Mouse (Mus musculus) brain, embryonic 14.5 days (tissue): ENCODE data around the gene Sapcd1. TPM values are rescaled to one million over a fixed set of nuclear protein-coding genes. Genes with fewer than 3 reads are reported as not detected.
"Not testable (repeated sequence)": the region's sequence is repeated elsewhere in the genome, so short reads cannot be mapped to it uniquely, and the experiment has no call there.

Source experiments
- DNase-seq: peaks from one replicate; pipeline ENCODE4 v3.0.0-alpha.2; 2011; ENCODE audit warnings: low read depth
- CTCF ChIP-seq: fragments of 200-500 bp; IDR thresholded peaks from 2 replicates; pipeline ENCODE4 v1.5.1; 2012; ENCODE audit warnings: inconsistent platforms, mild to moderate bottlenecking, moderate library complexity, borderline replicate concordance; ENCODE audit not compliant: insufficient read depth, insufficient read length; ENCODE audit errors: extremely low read depth
- POLR2A ChIP-seq: fragments of 200-500 bp; IDR thresholded peaks from 2 replicates; pipeline ENCODE4 v1.6.1; 2012; ENCODE audit warnings: mild to moderate bottlenecking, inconsistent platforms, borderline replicate concordance; ENCODE audit not compliant: poor library complexity, insufficient read depth, insufficient read length, severe bottlenecking; ENCODE audit errors: extremely low read depth
- polyA plus RNA-seq: library from polyadenylated mRNA; depleted of rRNA; stranded (reverse); fragments of >200 nt; gene quantifications from 2 replicates; pipeline ENCODE4 v1.2.3, GENCODE M21; 2012

Gene Sapcd1
- polyA plus RNA-seq, 1 experiment, result 4.0 TPM

- TF ChIP-seq CTCF (no peak), POLR2A (no peak)
- DNase-seq, result no peak
Observed at GRCm38 (mm10) chr17:35048932-35049440, 21.2 kb upstream of the Sapcd1 start.

- TF ChIP-seq POLR2A (no peak), CTCF (no peak)
- DNase-seq, result no peak
Observed at GRCm38 (mm10) chr17:35048149-35048931, 20.5 kb upstream of the Sapcd1 start.

GRCm38 (mm10) chr17:35047688-35048087 is 19.9 kb upstream of the Sapcd1 start:
- TF ChIP-seq POLR2A (no peak), CTCF (no peak)
- DNase-seq, result no peak

- TF ChIP-seq POLR2A (no peak), CTCF (no peak)
- peak; percentile 99 for DNase-seq
Observed at GRCm38 (mm10) chr17:35046681-35047455, 19.1 kb upstream of the Sapcd1 start, which contains the start of gene Msh5. Gene Msh5 (minus strand): TSS chr17:35046745.

DNA sequence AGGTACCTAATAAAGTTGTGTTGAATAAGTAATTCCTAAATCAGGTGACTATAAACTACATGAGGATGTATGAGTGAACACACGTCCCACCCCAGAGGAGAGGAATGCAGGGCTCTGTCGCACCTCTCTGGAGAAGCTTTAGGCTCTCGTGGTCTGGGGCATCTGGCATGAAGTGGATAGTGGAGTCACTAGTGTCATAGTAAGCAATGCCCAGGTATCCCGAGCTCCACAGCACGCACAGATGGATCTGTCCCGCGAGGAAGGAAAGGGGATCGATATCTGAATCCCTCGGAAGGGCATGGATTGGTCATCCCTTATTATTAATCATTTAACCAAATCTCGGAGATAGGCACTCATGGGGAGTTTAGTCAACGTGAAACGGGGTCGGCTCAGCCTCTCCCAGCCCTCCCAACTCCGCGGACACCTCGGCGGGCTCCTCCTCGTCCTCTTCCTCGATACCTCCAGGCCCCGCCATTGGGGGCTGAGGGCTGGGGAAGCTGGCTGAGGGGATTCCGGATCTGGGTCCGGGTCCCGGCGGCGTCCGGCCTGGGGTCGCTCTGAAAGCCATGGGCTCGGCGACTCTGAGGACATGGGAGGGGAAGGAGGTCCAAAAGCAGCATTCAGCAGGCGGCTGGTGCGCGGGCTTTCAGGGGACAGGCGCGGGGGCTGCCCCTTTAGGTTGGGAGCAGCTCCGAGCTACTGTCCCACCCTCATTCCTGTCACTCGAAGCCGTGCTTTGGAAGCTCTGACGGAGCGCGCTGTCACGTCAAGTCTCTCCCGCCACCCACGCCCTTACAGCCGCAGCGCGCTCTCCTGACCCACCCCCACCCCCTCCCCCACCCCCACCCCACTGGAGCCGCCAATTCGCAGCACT is 18.2 kb upstream of the Sapcd1 start:
- TF ChIP-seq CTCF (no peak), POLR2A (no peak)
- no peak for DNase-seq

DNA sequence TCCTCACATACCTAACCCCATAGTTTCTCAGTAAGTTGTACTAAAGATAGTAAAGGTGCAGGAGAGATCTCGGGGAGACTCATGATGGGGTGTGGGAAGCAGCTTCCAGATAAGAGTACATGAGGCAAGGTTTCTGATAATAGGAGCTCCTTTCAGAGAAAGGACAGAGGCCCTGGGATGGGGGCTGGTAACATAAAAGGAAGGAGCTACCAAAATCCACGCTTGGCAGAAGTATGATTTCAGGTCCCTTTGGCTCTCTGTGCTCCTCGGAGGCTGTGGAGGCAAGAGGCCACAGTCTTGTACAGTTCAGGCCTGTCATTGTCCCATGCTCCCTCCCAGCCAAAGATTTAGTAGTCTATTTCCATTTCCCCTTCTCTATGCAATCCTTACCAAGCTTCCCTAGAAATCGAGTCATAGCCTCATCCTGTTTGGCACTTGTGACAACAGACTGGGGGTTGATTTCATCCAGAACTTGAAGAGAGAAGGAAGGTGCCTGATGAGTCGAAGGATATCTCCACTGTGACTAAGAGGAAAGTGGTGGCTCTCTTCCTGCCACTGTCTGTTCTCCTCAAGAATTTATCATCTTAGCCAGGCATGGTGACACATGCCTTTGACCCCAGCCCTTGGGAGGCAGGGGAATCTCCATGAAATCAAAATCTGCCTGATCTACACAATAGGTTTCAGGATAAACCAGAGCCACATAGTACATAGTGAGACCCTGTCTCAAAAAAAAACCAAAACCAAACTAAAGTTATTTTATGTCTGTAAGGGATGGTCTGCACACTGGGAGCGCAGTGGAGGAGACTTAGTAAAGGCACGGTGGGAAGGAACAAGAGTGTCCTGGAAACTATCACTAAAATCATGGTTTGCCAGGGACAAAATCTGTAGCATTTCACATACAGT is 17.3 kb upstream of the Sapcd1 start:
- DNase-seq, result no peak
- TF ChIP-seq POLR2A, result no peak
- TF ChIP-seq CTCF, result no peak

GRCm38 (mm10) chr17:35043794-35044193 is 16.0 kb upstream of the Sapcd1 start:
- DNase-seq, result no peak
- TF ChIP-seq POLR2A (no peak), CTCF (no peak)

GRCm38 (mm10) chr17:35039121-35039873 is 11.5 kb upstream of the Sapcd1 start:
- TF ChIP-seq CTCF, result no peak
- TF ChIP-seq POLR2A, result no peak
- DNase-seq, result no peak

DNA sequence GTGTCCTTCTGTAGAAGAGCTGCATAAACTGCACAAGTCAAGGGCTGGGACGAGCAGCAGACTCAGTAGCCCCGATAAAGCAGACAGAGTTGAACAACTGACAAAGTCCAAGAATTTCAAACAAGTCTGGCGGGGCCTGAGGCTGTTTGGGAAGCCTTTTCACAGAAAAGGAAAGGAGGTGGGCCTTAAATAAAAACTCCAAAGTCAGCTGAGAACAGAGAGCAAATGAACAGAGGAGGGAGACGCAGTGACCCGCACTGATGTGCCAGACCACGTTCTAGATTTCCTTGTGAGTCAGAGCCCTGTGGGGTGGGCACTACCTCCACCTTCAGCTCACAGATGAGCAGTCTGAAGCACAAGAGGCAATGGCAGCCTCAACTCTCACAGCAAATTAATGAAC is 7.1 kb upstream of the Sapcd1 start:
- no peak for TF ChIP-seq POLR2A
- TF ChIP-seq CTCF, result no peak
- no peak for DNase-seq

DNA sequence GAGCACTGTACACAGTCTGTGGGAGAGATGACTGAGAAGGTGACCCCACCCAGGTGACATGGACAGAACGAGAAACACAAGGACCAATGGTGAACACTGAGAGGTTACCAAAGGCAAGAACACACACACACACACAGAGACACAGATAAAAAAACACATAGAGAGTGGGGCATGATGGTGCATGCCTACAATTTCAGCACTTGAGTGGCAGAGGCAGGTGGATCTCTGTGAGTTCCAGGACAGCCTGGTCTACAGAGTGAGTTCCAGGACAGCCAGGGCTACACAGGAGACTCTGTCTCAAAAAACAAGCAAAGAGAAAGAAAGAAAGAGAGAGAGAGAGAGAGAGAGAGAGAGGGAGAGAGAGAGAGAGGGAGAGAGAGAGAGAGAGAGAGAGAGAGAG is 5.9 kb upstream of the Sapcd1 start:
- DNase-seq, result not testable (repeated sequence)

DNA sequence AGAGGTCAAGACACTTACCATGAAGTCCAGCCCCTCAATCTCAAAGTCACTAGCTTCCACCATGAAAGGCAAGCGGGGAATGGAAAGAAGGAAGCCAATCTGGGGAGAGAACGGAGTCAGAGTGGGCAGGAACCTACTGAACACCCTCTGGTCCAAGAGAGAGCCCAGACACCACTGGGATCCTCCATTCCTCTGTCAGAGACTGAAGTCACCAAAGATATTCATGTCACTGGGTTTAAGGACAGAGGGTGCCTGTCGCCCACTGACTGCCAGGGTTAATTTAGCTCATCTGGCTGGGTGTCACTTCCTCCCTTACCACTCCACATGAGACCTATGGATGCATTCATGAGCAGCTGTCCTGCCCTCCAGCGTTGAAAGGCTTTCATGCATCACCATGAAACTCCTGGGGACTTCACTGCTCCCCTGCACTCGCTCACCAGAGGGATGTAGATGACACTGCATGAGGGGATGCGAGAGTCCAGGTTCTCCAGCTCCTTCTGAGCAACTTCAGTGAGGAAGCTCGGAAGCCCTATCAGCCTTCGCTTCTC is 4.6 kb upstream of the Sapcd1 start:
- DNase-seq, result no peak

More for the DNA sequence above, 4.6 kb upstream of the Sapcd1 start:
- TF ChIP-seq POLR2A (no peak), CTCF (no peak)
